29 mouse cellular contexts compared by ENCODE assay signal in genomic region chr19:58879330-58879957, GRCm38 (mm10).
DNase-seq lines count a peak whose midpoint lies in the region; ATAC-seq and TF ChIP-seq lines count a peak whose summit lies in the region.
"Had no signal": no experiment of that assay in that cellular context is flagged by ENCODE, and none has a peak within 500 bp of the region (broad histone marks: within the 10 kb centered on the region; RNA-seq: fewer than 3 reads in every experiment).

No protein-coding gene starts in this region.

- H3K9ac ChIP-seq in kidney, embryonic 15.5 days: no peak overlapping the region
- H3K9ac ChIP-seq in intestine, embryonic 15.5 days: no peak overlapping the region
- H3K9ac ChIP-seq: embryonic facial prominence, embryonic 12.5 days; forebrain, embryonic 13.5 days; heart, embryonic 12.5 days; hindbrain, embryonic 13.5 days; limb, embryonic 13.5 days; liver, embryonic 14.5 days; lung, embryonic 14.5 days; neural tube, embryonic 13.5 days; stomach, embryonic 15.5 days had no signal

- WGBS in kidney, adult 2 months: 60% methylated on average over 7 of the region's 7 CpGs
- WGBS in kidney, embryonic 15.5 days: 65% methylated on average over 7 of the region's 7 CpGs
- WGBS in intestine, embryonic 15.5 days: 73% methylated on average over 7 of the region's 7 CpGs

- H3K9me3 ChIP-seq in kidney, embryonic 15.5 days (replicated peaks): no peaks in the 10 kb centered on the region
- H3K9me3 ChIP-seq in intestine, embryonic 15.5 days: no peaks in the 10 kb centered on the region
- H3K9me3 ChIP-seq: embryonic facial prominence, embryonic 12.5 days; forebrain, embryonic 13.5 days; heart, embryonic 12.5 days; hindbrain, embryonic 13.5 days; limb, embryonic 13.5 days; neural tube, embryonic 13.5 days; stomach, embryonic 15.5 days had no signal

- no peak for TF ChIP-seq CTCF in kidney, adult 2 months (conservative IDR thresholded peaks at IDR 0.05; ENCODE audit: insufficient read depth, insufficient read length, low read depth, low read length)

- no peaks in the 10 kb centered on the region for H3K36me3 ChIP-seq in kidney, adult 2 months (ENCODE audit: control insufficient read depth, insufficient read depth, low read length)
- H3K36me3 ChIP-seq in kidney, embryonic 15.5 days: no peaks in the 10 kb centered on the region
- no peaks in the 10 kb centered on the region for H3K36me3 ChIP-seq in intestine, embryonic 15.5 days
- H3K36me3 ChIP-seq: embryonic facial prominence, embryonic 12.5 days; heart, embryonic 12.5 days; hindbrain, embryonic 13.5 days; limb, embryonic 13.5 days; neural tube, embryonic 13.5 days; stomach, embryonic 15.5 days had no signal

- H3K4me2 ChIP-seq in kidney, embryonic 15.5 days: no peak overlapping the region
- no peak overlapping the region for H3K4me2 ChIP-seq in intestine, embryonic 15.5 days (replicated peaks)
- H3K4me2 ChIP-seq: embryonic facial prominence, embryonic 12.5 days; forebrain, embryonic 13.5 days; heart, embryonic 12.5 days; hindbrain, embryonic 13.5 days; limb, embryonic 13.5 days; lung, embryonic 14.5 days; neural tube, embryonic 13.5 days; stomach, embryonic 15.5 days had no signal

- H3K4me3 ChIP-seq in kidney, adult 2 months (ENCODE audit: insufficient read depth, low read depth, low read length): no peak overlapping the region
- H3K4me3 ChIP-seq in kidney, embryonic 15.5 days (replicated peaks): no peak overlapping the region
- no peak overlapping the region for H3K4me3 ChIP-seq in intestine, embryonic 15.5 days (replicated peaks)
- H3K4me3 ChIP-seq: embryonic facial prominence, embryonic 12.5 days; erythroblast, embryonic 14.5 days; forebrain, embryonic 13.5 days; heart, embryonic 12.5 days; hindbrain, embryonic 13.5 days; layer of hippocampus, adult 2 months; limb, embryonic 13.5 days; myocyte; neural tube, embryonic 13.5 days; stomach, embryonic 15.5 days had no signal

- H3K27ac ChIP-seq in kidney, adult 2 months (ENCODE audit: insufficient read depth, low read depth, low read length): no peak overlapping the region
- H3K27ac ChIP-seq in kidney, embryonic 15.5 days: no peak overlapping the region
- no peak overlapping the region for H3K27ac ChIP-seq in intestine, embryonic 15.5 days
- H3K27ac ChIP-seq: embryonic facial prominence, embryonic 12.5 days; forebrain, embryonic 13.5 days; hindbrain, embryonic 13.5 days; layer of hippocampus, adult 2 months; limb, embryonic 13.5 days; liver, embryonic 14.5 days; neural tube, embryonic 13.5 days; stomach, embryonic 15.5 days had no signal

- no peak for ATAC-seq in kidney, embryonic 15.5 days (replicated peaks; ENCODE audit: low FRiP score)
- peak; percentile 59 for ATAC-seq in intestine, embryonic 15.5 days
- ATAC-seq: activated CD4-positive, CD25-positive, alpha-beta regulatory T cell, adult 4 months; forebrain, embryonic 13.5 days; midbrain, embryonic 16.5 days had no signal

- DNase-seq in heart, adult 11 months: peak; percentile 87
- DNase-seq in heart, adult 9 months (ENCODE audit: low spot score in 2 of 2): no peak
- DNase-seq in kidney, adult 2 months: peak; percentile 87
- peak; percentile 69 to 77 for DNase-seq in kidney, postnatal 36 days
- DNase-seq in layer of hippocampus, adult 11-12 months (ENCODE audit: low spot score): no peak
- no peak for DNase-seq in cerebellum, adult 9-11 months
- DNase-seq: adrenal gland, adult 8-10 months; cerebellum, adult 18-20 months; cerebellum, postnatal 25 days; gastrocnemius, postnatal 36 days; lung, embryonic 14.5 days; right cerebral cortex, postnatal 4 days; thymus, adult 2 months; thymus, postnatal 4 days had no signal

- H3K27me3 ChIP-seq in kidney, adult 2 months (replicated peaks; ENCODE audit: control insufficient read depth, insufficient read depth, low read length): no peaks in the 10 kb centered on the region
- no peaks in the 10 kb centered on the region for H3K27me3 ChIP-seq in kidney, embryonic 15.5 days
- H3K27me3 ChIP-seq in intestine, embryonic 15.5 days (replicated peaks): no peaks in the 10 kb centered on the region
- H3K27me3 ChIP-seq: embryonic facial prominence, embryonic 12.5 days; heart, embryonic 12.5 days; hindbrain, embryonic 13.5 days; limb, embryonic 13.5 days; neural tube, embryonic 13.5 days; stomach, embryonic 15.5 days had no signal

- TF ChIP-seq POLR2A in kidney, adult 2 months (IDR thresholded peaks at IDR 0.05; ENCODE audit: low read depth, low read length): no peak

- peaks cover 3% of the 10 kb centered on the region; the same call in 1 of the 2 replicates for H3K4me1 ChIP-seq in kidney, adult 2 months (ENCODE audit: control insufficient read depth, insufficient read depth, low read length)
- H3K4me1 ChIP-seq in kidney, embryonic 15.5 days: peaks cover 8% of the 10 kb centered on the region; the same call in 1 of the 2 replicates
- H3K4me1 ChIP-seq in intestine, embryonic 15.5 days (replicated peaks): peaks cover 12% of the 10 kb centered on the region

Comparison
In these comparisons a context has a peak if more than half of its experiments do, and no peak if none do; other contexts are left out.
1. DNase-seq: peak in heart, adult 11 months (single experiment), kidney, adult 2 months (single experiment) and kidney, postnatal 36 days (2 of 2); none in heart, adult 9 months (0 of 2), layer of hippocampus, adult 11-12 months (single experiment) and cerebellum, adult 9-11 months (single experiment).